Mouse (Mus musculus): ENCODE results near the gene Nabp1.

- TF ChIP-seq POLR2A (IDR thresholded peaks at IDR 0.05; ENCODE audit: low read depth, low read length): no peak
- no peak for TF ChIP-seq CTCF (conservative IDR thresholded peaks at IDR 0.05; ENCODE audit: insufficient read depth, insufficient read length, low read depth, low read length)
Measured at GRCm38 (mm10) chr1:51479691-51480090, 1.5 kb upstream of the Nabp1 start.

All from kidney, adult 2 months (tissue).